Mouse (Mus musculus): ENCODE measurements at regions not wholly inside any gene's neighbourhood (a gene's known extent, or its start where the extent isn't known, plus 50 kb on each side); places are given as distances from the start of the nearest gene placed in this dataset.

GRCm38 (mm10) chr12:86827241-86827606 is 57.4 kb downstream of the Irf2bpl start:
- TF ChIP-seq CTCF (IDR thresholded peaks at IDR 0.05; ENCODE audit: control insufficient read depth, insufficient read depth, low read length) (no peak), POLR2A (IDR thresholded peaks at IDR 0.05; ENCODE audit: borderline replicate concordance, control insufficient read depth, low read depth, low read length) (no peak)
